Mouse (Mus musculus): ENCODE results near the gene Fcgr1.

DNA sequence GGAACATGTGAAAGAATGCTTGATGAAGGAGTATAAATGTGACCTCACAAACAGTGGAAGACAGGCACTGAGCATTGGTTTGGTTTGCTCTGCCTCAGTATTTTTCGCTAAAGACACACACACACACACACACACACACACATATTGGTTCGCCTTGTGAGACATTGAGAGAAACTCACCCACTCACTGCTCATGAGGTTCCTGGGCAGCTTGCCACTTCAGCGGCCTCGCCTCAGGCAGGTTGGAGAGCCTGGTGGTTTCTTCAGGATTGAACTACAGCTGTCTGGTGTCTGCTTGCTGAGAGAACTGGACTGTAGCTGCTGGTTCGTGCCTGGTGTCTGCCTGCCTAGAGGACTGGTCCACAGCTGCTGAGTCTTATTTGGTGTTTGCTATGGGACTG is 33.5 kb downstream of the Fcgr1 start:
- TF ChIP-seq EP300 (IDR thresholded peaks at IDR 0.05; ENCODE audit: insufficient read depth, low read depth, low read length) (no peak), CTCF (IDR thresholded peaks at IDR 0.05; ENCODE audit: low read depth, low read length) (no peak), POLR2A (IDR thresholded peaks at IDR 0.05; ENCODE audit: insufficient read depth, low read length) (no peak)
